Mouse (Mus musculus) myocyte (in vitro differentiated cells): Measurements from ENCODE around the gene Dlg2. TPM values are rescaled to one million over a fixed set of nuclear protein-coding genes. Genes with fewer than 3 reads are reported as not detected.

ENCODE experiments used
- H3K27me3 ChIP-seq: one replicate; pipeline ENCODE4 v1.6.1; 2011; ENCODE audit not compliant: control insufficient read depth, insufficient read depth, insufficient read length
- H3K36me3 ChIP-seq: one replicate; pipeline ENCODE4 v1.6.1; 2011; ENCODE audit not compliant: control insufficient read depth, insufficient read depth
- H3K4me2 ChIP-seq: one replicate; pipeline ENCODE4 v1.6.1; 2011; ENCODE audit warnings: low read depth, control low read depth
- H3K4me3 ChIP-seq: one replicate; pipeline ENCODE4 v1.5.1; 2011; ENCODE audit warnings: mild to moderate bottlenecking, control low read depth, moderate library complexity
- H3K79me2 ChIP-seq: one replicate; pipeline ENCODE4 v1.6.1; 2011; ENCODE audit not compliant: control insufficient read depth, insufficient read depth
- H3ac ChIP-seq: one replicate; pipeline ENCODE4 v1.6.1; 2011; ENCODE audit not compliant: control insufficient read depth, insufficient read length
- CEBPB ChIP-seq: IDR thresholded peaks from 2 replicates; pipeline ENCODE4 v1.6.1; 2011; ENCODE audit warnings: mild to moderate bottlenecking, moderate library complexity; ENCODE audit not compliant: poor library complexity, insufficient read depth, severe bottlenecking
- E2F4 ChIP-seq: IDR thresholded peaks from one replicate; pipeline ENCODE4 v1.6.1; 2011; ENCODE audit warnings: mild to moderate bottlenecking, control low read depth, moderate library complexity; ENCODE audit not compliant: insufficient read depth
- MAX ChIP-seq: IDR thresholded peaks from one replicate; pipeline ENCODE4 v1.6.1; 2011; ENCODE audit warnings: low read depth, mild to moderate bottlenecking, control low read depth
- MYOD1 ChIP-seq, 3 experiments: IDR thresholded peaks; one replicate each; pipeline ENCODE4 v1.6.1; 2011; ENCODE audit warnings: control low read depth in 2 of 3, low read depth in 2 of 3, mild to moderate bottlenecking in 2 of 3, moderate library complexity in 1 of 3; ENCODE audit not compliant: insufficient read length in 2 of 3, control insufficient read depth in 1 of 3
- MYOG ChIP-seq, 3 experiments: IDR thresholded peaks; one replicate each; pipeline ENCODE4 v1.6.1; 2011; ENCODE audit warnings: control low read depth in 2 of 3, low read depth in 2 of 3, mild to moderate bottlenecking in 2 of 3; ENCODE audit not compliant: insufficient read length in 2 of 3, control insufficient read depth in 1 of 3, insufficient read depth in 1 of 3
- POLR2A ChIP-seq: IDR thresholded peaks from one replicate; pipeline ENCODE4 v1.6.1; 2011; ENCODE audit warnings: low read depth, mild to moderate bottlenecking, control low read depth, moderate library complexity; ENCODE audit not compliant: insufficient read length
- POLR2AphosphoS2 ChIP-seq: IDR thresholded peaks from one replicate; pipeline ENCODE4 v1.6.1; 2011; ENCODE audit warnings: low read depth, control low read depth; ENCODE audit not compliant: insufficient read length
- REST ChIP-seq: IDR thresholded peaks from one replicate; pipeline ENCODE4 v1.6.1; 2011; ENCODE audit warnings: mild to moderate bottlenecking, control low read depth, moderate library complexity; ENCODE audit not compliant: insufficient read depth, insufficient read length
- SRF ChIP-seq: IDR thresholded peaks from one replicate; pipeline ENCODE4 v1.6.1; 2011; ENCODE audit warnings: low read depth; ENCODE audit not compliant: control insufficient read depth, insufficient read length
- TCF12 ChIP-seq: IDR thresholded peaks from one replicate; pipeline ENCODE4 v1.6.1; 2011; ENCODE audit warnings: mild to moderate bottlenecking, control low read depth; ENCODE audit not compliant: poor library complexity, insufficient read depth, severe bottlenecking
- TCF3 ChIP-seq: IDR thresholded peaks from one replicate; pipeline ENCODE4 v1.6.1; 2011; ENCODE audit warnings: low read depth, control low read depth; ENCODE audit not compliant: insufficient read length
- USF1 ChIP-seq: IDR thresholded peaks from one replicate; pipeline ENCODE4 v1.6.1; 2011; ENCODE audit warnings: low read depth, mild to moderate bottlenecking, control low read depth, moderate library complexity
- polyA plus RNA-seq: library from polyadenylated mRNA; unstranded; fragments of >200 nt; fragmentation: generic; extraction: Trizol; gene quantifications from one replicate; pipeline ENCODE4 v1.2.1, GENCODE M21; 2012; ENCODE audit warnings: missing spikeins

Dlg2 gene
- polyA plus RNA-seq, 1 experiment = 0.65 TPM

DNA sequence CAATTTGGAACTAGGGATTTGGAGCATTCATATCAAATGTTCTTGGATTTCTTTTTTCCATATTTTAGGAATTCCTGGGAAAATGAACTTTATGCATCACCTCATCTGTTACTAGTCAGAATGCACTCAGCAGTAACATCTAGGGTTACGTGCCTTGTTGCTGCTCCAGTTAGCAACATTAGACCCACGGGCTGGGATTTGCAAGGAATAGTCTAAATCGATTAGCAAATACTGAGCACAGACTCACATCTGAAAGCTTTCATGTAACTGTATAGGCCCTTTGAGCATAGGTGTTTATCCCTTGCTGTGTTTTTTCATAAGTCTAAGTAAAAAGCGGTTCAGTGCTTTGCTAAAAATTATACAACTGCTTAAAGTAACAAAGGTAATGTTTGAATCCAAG lies 1887.3 kb downstream of the Dlg2 start:
- no peak overlapping the region for H3K4me2 ChIP-seq
- no peak for TF ChIP-seq TCF12
- TF ChIP-seq USF1 = no peak
- TF ChIP-seq REST = no peak
- TF ChIP-seq MAX = no peak
- no peak for TF ChIP-seq SRF
- no peak for TF ChIP-seq E2F4
- TF ChIP-seq POLR2A = no peak
- TF ChIP-seq MYOG (IDR thresholded peaks at IDR 0.05; ENCODE audit: control insufficient read depth in 1 of 3, insufficient read depth in 1 of 3, insufficient read length in 2 of 3, low read depth in 2 of 3) = no peak
- no peak for TF ChIP-seq POLR2AphosphoS2
- TF ChIP-seq CEBPB = no peak
- TF ChIP-seq MYOD1 (IDR thresholded peaks at IDR 0.05; ENCODE audit: control insufficient read depth in 1 of 3, insufficient read length in 2 of 3, low read depth in 2 of 3) = no peak
- no peak for TF ChIP-seq TCF3
- no peaks in the 10 kb centered on the region for H3K36me3 ChIP-seq
- H3K27me3 ChIP-seq = no peaks in the 10 kb centered on the region
- no peak overlapping the region for H3K4me3 ChIP-seq
- no peak overlapping the region for H3ac ChIP-seq
- H3K79me2 ChIP-seq = no peaks in the 10 kb centered on the region

DNA sequence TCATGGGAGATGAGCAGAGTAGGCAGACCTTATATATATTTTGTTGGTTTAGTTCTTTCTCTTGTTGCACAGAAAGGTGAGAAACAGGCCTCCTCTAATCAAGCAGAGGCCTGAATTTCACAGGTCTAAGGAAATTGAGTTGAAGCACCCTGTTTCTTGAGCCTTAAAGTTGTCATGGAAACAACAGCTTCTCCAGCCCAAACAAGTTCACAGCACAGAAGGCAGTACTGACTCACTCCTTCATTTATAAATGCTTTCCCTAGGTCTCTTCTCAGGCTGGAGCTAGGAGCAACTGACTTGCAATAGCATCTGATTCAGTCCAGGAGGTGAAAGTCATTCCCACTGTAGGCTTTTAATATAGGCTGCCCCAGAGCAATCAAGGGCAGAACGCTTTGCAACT lies 1890.6 kb downstream of the Dlg2 start:
- Histone ChIP-seq H3ac (no peak overlapping the region), H3K27me3 (no peaks in the 10 kb centered on the region), H3K36me3 (no peaks in the 10 kb centered on the region), H3K4me3 (no peak overlapping the region), H3K79me2 (no peaks in the 10 kb centered on the region), H3K4me2 (no peak overlapping the region)
- TF ChIP-seq POLR2A (no peak), POLR2AphosphoS2 (no peak), MYOD1 (IDR thresholded peaks at IDR 0.05; ENCODE audit: control insufficient read depth in 1 of 3, insufficient read length in 2 of 3, low read depth in 2 of 3) (no peak), USF1 (no peak), MYOG (IDR thresholded peaks at IDR 0.05; ENCODE audit: control insufficient read depth in 1 of 3, insufficient read depth in 1 of 3, insufficient read length in 2 of 3, low read depth in 2 of 3) (no peak), REST (no peak), CEBPB (no peak), SRF (no peak), TCF3 (no peak), E2F4 (no peak)

DNA sequence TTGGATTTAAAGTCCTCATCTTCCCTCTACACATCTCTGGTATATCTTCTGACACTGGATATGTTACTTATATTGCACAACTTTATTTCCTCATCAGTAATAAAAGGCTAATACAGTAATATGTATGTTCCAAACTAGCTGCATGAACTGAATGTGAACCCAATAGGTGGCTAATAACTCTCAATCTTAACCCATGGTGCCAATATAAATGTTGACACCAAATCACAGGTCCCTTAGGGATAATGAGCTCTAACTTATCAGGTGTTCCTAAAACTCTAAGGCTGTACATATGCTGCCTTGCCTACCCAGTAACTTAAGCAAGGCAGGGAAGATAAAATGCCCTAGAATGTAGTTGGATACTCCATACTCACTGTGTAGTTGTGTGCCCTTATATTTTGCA lies 1894.0 kb downstream of the Dlg2 start:
- Histone ChIP-seq H3K27me3 (no peaks in the 10 kb centered on the region), H3K4me2 (no peak overlapping the region), H3K36me3 (no peaks in the 10 kb centered on the region), H3ac (no peak overlapping the region), H3K4me3 (no peak overlapping the region), H3K79me2 (no peaks in the 10 kb centered on the region)
- no peak for TF ChIP-seq SRF

DNA sequence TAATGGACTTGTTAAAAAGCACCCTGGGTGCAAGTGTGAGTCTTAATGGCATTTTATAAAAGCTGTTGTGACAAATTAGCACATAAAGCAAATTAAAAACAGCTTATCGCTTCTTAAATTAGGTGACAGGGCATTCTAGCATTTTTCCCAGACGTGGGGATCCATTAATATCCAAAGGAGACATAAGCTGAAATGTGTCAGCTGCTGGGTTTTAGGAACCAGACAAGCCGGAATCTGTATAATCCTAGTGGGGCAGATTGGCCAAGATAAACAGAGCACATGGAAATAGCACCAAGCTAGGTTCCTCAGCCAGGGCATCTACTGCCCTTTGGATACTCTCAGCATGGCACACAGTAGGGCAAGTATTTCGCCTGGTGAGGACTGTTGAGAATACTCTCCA lies 1895.2 kb downstream of the Dlg2 start:
- TF ChIP-seq TCF12 = no peak
- no peak for TF ChIP-seq POLR2AphosphoS2
- TF ChIP-seq SRF = no peak
- H3K4me2 ChIP-seq = no peak overlapping the region
- H3K27me3 ChIP-seq = no peaks in the 10 kb centered on the region
- H3ac ChIP-seq = no peak overlapping the region
- H3K4me3 ChIP-seq = no peak overlapping the region
- H3K79me2 ChIP-seq = no peaks in the 10 kb centered on the region
- H3K36me3 ChIP-seq = no peaks in the 10 kb centered on the region

DNA sequence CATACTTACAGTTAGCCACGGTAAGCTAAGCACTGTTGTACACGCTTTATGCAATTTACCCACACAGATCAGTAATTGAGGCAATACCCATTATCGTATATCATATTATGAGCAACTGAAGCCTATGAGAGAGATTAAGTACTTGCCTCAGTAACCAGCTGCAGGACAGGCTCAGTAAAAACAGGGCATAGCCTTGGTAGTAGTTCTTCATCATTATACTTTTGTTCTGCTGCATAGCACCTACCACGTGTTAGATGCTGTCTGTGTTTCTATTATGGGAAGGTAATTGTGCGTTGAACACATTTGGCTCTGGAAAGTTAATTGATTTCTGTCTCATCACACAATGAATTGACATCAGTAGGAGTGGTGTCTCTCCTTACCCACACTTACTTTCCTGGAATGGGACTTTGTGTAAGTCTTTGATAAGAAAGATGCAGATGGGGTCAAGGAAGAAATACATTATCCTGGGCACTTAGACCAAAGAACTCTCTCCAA lies 1897.4 kb downstream of the Dlg2 start:
- no peaks in the 10 kb centered on the region for H3K27me3 ChIP-seq
- no peak overlapping the region for H3K4me3 ChIP-seq
- no peak overlapping the region for H3ac ChIP-seq
- no peaks in the 10 kb centered on the region for H3K79me2 ChIP-seq
- H3K36me3 ChIP-seq = no peaks in the 10 kb centered on the region
- no peak overlapping the region for H3K4me2 ChIP-seq
- TF ChIP-seq USF1 (no peak), REST (no peak), CEBPB (no peak), MYOG (IDR thresholded peaks at IDR 0.05; ENCODE audit: control insufficient read depth in 1 of 3, insufficient read depth in 1 of 3, insufficient read length in 2 of 3, low read depth in 2 of 3) (no peak), POLR2AphosphoS2 (no peak), SRF (no peak), TCF3 (no peak), POLR2A (no peak), MAX (no peak), E2F4 (no peak), MYOD1 (IDR thresholded peaks at IDR 0.05; ENCODE audit: control insufficient read depth in 1 of 3, insufficient read length in 2 of 3, low read depth in 2 of 3) (no peak), TCF12 (no peak)
